Mouse (Mus musculus): ENCODE measurements around the gene S1pr3.

GRCm38 (mm10) chr13:51387908-51388307, 20.5 kb upstream of the S1pr3 start:
- TF ChIP-seq CTCF (IDR thresholded peaks at IDR 0.05; ENCODE audit: control insufficient read depth, insufficient read depth, low read length) (no peak), POLR2A (IDR thresholded peaks at IDR 0.05; ENCODE audit: borderline replicate concordance, control insufficient read depth, low read depth, low read length) (no peak)
